Mouse (Mus musculus) 3134 (cell line): ENCODE data around the gene Hnrnph2.

ENCODE experiments used
- DNase-seq: peaks from one replicate; pipeline ENCODE4 v3.0.0-alpha.2; 2011; ENCODE audit warnings: low spot score; ENCODE audit not compliant: insufficient read length; ENCODE audit errors: extremely low read depth

The Hnrnph2 gene

DNA sequence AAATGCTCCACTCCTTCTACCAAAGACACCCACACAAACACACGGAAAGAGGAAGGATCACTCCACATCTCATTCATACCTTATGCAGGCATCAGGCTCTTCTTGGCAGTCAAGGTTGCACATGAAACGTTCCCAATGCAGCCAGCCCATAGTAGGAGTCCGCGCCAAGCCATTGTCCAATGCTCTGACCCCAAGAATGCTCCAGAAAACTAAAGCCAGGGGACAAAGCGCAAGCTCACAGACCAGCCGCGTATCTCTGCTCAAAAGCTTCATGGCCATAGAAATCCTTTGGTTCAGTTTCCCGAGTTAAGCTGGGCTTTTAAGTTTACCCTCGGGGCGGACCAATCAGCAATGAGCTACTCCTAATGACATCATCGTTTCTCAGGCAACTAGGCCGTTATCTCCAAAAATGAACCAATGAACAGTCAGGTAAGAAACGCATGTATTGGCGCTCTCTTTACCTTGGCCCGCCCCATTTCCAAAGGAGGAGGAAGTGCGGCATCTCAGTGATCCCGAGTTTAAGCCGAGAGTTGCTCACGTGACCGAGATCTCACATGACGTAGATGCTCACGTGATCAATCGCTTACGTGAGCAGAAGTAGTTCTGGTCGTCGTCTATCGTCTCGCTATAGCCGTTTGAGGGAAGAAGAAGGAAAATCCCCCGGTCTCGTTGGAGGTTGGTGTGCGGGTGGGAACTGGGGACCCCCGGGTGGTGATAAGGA lies at the start of gene Hnrnph2, which contains the start of gene Gla:
Hnrnph2 (plus strand) TSS at position 521 of the 721 bp plus-strand sequence.
Gla (minus strand) TSS at position 467 of the 721 bp plus-strand sequence.
- peak; percentile 82 for DNase-seq

DNA sequence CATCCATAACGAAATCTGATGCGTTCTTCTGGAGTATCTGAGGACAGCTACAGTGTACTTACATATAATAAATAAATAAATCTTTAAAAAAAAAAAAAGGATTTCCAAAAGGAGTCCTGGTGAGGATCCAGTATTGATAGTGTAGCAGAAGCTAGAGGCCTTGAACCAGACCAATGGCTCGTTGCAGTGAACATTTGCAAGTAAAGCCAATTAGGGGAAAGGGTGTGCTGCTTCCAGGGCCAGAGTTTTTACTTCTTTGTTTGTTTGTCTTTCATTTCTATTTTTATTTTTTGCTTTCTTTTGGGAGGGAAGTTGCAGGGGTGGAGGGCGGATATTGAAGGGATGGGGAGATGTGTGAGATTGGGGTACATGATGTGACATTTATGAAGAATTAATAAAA lies 47.7 kb upstream of the Hnrnph2 start:
- DNase-seq = no peak

DNA sequence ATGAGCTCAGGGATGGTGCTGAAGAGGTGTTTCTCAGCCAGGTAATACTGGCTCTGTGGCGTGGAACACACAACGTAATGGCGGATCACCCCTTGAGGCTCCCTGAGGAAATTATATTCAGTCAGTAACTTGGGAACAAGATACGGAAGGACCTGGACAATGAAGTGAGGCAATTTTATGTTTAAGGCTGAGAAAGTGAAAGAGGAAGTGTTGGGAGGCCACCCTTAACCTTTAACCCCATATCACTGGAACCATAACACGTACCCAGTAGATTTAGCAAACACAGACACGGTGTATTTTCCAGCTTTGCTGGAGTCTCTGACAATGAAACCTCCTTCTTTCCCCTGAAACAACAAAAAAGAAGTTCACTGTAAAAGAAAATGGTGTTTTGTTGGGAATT lies 46.6 kb upstream of the Hnrnph2 start:
- no peak for DNase-seq

DNA sequence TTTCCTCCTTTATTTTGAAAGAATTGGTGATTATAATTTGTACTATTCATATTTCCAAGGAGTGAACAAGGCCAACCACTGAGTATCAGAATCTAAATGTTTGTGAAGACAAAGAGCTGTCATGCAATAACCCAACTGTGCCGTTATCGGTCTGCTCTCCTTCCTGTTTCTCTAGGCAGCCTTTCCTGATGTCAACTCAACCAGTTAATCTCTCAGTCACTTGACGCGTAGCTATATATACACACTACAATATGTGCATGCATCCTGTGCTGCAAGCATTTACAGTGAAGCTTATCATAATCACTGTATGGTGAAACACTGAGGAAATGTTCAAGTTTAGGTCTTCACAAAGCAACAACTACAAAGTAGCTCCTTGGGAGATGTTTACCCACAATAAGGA lies 36.7 kb upstream of the Hnrnph2 start:
- DNase-seq = no peak

DNA sequence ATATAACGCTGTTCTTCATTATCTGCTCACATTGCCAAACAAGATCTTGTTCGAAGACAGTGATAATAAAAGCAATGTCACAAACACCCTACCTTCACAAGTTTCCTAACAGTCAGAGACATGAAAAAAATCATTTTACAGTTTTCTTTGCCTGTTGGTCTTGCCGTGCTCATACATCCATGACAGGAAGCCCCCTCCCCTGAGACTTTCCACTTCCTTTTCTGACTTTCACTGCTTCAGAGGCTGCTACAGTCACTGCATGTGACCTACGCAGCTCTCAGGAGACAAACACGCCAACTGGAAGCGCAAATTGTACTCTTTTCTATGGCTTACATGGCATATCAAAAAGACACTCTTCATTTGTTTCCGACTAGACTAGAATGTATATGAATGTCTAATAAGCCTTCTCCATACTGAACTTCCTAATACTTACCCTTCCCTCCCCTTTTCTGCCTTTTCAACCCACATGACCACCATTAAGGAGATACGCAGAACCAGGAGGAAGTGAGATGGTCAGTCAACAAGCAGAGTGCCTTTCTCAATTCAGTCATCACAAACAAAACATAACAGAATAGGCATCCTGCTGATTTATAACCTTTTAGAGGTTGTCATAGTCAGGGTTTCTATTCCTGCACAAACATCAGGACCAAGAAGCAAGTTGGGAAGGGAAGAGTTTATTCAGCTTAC lies 34.3 kb upstream of the Hnrnph2 start:
- no peak for DNase-seq

DNA sequence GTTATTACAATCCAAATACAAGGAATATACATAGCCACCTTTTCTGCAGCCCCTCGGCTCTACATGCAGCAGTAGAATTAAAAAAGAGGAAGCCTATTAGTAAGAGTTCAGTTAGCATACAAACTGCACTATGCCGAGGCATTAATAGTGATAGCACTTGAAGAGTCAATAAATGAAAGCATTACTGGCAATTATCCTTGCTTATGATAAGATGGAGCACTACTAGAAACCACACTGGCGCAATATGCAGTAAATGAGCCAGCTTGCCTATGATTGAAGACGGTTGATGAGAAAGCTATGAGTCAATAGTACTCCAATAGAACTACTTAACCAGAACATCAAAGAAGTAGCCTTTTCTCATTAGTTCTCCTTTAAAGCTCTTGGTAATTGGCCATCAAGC lies 23.1 kb upstream of the Hnrnph2 start:
- DNase-seq = no peak

DNA sequence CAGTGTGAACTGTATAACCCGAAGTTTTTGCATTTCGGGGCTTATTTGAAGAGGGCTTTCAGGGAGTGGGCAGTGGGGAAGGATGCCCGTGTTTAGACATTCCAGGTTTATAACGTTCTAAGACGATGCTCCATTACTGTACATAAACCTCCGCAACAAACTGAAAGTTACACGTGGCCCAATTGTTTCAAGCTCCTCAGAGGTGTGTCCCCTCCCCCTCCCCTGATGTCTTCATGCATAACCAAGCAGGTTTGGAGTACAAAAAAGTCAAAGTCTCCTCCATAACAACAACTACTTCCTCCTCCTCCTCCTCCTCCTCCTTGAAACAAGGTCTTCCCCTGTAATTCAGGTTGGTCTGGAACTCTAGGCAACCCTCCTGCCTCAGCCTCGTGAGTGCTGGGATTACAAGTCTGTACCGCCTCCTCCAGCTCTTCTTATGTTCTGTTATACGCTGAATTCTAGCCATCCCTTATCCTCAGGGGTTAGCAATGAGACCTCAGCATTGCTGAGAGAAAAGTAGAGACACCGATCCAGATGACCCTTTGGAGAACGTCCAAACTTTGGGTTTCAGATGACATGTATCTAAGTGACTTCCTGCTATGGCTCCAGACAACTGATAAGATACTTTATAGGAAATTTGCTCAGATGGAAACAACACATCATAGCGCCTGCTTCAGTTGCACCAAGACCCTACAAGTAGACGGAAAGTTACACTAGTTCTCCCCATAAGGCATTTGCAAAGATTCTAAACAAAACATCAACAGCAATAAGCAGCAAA lies 20.3 kb upstream of the Hnrnph2 start:
- DNase-seq = no peak

DNA sequence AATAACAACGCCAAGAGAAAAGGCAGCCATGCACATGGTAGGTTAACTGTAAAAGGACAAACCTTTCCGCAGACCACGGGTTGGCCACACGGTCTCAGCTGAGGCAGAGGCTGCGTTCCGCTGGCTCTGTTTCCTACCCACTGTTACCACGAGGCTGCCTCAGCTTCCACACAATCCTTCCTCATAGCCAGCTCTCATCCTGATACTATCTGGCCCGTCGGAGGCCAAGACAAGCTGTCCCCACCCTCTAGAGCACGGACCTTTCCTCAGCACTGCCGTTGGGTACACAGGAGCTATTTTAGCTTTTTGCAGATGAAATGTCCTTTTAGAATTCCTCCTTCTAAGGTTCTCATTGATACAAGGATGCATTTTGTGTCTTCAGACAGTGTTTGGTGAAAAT lies 18.7 kb upstream of the Hnrnph2 start:
- DNase-seq = no peak

DNA sequence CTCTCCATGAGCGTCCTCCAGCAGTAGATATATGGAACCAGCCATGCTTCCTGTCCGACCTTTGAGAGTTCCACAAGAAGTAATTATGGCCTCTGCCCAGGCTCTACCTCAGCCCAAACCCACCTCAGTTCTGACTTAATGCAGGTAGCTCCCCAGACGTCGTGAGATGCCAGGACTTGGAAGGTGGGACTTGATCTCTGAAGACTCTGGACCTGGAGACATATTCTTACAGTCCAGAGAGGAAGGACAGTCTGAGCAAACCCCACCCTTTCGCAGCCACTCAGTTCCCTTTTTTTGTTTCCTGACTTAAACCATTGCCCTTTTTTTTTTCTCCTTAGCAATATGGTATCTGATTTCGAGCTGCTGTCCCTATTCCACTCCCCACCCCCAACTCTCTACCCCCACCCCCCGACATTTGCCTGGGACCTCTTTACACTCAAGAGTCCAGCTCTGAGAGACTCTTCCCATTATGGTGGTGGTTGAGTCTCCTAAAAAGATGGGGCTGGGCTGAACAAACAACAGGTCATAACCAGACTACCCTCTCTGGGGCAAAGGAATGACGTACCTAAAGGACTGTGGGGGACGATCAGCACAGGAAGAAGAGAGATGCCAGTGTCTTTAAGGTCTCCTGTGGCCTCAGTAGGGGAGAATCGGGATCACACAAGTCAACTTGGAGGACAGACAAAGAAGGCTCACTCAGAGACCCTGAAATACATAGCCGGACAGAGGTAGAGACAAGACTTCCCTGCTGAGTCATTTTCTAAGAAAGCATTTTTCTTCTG lies 17.9 kb upstream of the Hnrnph2 start, which contains the start of gene Btk:
Btk (minus strand) TSS at position 683 of the 782 bp plus-strand sequence.
- no peak for DNase-seq

DNA sequence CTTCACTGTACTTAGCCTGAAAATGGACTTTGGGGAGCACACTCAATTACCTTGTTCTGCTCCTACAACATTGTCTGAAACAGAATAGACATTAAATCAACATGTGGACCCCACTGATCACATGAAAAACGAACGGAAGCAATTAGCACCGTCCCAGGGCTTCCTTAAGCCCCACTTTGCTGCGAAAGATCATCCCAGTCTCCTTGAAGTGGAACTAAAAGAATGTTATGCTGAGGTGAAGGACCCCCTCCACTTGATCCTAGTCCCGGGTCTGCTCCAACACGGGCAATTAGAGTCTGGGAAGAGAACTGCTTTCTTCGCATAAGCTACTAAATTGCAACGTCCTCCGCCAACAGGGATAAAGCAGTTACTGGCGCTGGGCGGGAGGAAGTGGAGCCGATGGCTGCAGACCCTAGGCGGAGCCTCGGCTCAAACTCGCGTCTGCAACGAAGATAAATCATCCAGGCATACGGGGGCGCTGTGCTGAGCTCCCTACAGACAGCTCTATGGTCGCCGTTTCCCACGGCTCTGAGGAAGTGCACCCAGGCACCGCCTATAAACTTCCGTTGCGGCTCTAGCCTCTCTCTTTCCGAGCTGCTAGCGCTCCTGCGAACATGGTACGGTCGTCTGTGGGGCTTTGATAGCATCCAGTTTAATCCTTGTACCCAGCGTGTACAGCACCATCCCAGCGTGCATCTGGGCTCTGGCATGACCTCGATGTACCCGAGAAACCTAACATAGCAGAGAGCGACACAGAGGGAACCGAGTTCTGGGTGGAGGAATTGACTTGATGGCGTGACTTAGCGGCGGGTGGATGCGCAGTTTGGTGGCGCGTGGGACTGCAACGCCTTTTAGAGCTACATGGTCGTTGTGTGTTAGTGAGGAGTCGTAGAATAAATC lies 15.6 kb upstream of the Hnrnph2 start, which contains the start of gene Rpl36a:
Rpl36a (plus strand) TSS at position 552 of the 900 bp plus-strand sequence.
- peak; percentile 81 for DNase-seq

DNA sequence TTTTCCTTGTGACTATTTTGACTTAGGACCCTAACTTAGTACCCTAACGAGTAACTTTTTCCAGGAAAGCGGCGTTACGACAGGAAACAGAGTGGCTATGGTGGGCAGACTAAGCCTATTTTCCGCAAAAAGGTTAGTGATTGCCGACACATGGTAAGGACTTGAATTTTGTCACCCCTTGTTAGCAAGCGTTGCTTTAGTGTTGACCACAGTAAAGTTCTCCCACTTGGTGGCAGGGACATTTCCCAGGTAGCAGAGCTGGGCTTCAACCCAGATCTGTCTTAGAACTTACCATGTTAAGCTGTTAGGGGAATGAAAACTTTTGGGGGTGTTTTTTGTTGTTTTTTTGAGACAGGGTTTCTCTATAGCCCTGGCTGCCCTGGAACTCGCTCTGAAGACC lies 14.5 kb upstream of the Hnrnph2 start:
- DNase-seq = no peak

DNA sequence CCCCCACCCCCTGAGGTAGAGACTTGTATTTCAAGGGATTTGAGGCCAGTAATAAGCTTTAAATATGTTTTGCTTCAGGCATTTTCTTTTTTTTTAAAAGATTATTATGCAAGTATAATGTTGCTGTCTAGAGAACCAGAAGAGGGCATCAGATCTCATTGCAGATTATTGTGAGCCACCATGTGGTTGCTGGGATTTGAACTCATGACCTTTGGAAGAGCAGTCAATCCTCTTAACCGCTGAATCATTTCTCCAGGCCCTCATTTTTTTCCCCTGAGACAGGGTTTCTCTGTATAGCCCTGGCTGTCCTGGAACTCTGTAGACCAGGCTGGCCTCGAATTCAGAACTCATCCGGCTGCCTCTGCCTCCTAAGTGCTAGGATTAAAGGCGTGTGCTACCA lies 12.7 kb upstream of the Hnrnph2 start:
- no peak for DNase-seq

DNA sequence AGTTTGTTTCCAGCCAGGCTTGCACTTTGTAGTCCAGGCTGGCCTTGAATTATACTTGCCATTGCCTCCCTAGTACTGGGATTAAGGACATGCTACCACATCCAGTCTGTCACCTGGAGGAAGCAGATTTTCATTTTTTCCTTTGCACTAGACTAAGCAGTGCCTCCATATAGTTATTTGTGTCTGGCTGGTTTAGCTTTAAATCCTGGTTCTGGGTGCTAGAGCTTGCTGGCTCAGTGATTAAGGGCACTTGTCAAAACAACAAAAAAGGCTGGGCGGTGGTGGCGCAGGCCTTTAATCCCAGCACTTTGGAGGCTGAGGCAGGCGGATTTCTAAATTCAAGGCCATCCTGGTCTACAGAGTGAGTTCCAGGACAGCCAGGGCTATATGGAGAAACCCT lies 12.0 kb upstream of the Hnrnph2 start:
- DNase-seq = no peak

DNA sequence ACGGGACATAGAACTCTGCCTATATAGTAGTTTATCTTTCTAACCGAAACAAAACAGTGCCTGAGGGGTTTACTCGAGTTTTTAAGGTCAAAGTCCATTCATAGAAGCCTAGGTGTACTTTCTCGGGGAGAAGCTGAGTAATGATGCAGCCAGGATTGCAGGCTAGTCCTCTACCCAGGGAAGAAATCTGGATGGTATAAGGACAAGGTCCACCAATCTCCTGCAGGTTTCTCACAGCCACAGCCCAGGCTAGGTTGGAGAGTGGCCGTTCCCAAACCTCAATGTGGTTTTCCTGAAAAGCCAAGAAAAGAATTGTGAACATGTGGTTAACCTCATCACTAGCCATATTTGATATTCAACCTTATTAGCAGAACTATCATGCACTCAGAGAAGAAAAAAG lies 11.1 kb upstream of the Hnrnph2 start:
- no peak for DNase-seq

DNA sequence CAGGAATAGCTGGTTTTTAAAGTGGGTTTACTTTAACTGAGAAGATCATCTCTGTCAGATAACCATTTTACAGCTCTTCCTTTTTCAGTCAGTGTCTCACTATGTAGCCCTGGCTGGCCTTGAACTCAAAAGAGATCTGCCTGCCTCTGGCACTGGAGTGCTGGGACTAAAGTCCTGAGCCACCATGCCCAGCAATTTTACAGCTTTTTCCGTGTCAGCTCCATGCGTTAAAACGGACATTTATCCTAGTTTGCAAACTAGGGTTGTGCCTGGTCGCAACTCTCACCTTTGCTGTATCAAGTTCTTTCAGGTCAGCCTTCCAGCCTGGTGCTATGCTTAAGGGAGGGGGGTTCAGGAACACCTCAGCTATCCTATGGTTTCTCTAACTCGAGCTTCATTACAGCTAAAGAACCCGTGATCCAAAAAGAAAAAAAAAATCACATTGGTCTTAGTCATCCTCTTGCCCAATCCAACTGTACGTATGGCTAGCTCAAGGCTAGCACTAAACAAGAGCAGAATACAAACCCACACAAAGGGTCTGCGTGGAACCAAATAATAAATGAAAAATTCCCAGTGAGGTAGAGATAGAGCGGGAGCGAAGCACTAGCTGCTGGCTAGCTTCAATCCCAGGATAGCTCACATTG lies 935 bp upstream of the Hnrnph2 start:
- no peak for DNase-seq

DNA sequence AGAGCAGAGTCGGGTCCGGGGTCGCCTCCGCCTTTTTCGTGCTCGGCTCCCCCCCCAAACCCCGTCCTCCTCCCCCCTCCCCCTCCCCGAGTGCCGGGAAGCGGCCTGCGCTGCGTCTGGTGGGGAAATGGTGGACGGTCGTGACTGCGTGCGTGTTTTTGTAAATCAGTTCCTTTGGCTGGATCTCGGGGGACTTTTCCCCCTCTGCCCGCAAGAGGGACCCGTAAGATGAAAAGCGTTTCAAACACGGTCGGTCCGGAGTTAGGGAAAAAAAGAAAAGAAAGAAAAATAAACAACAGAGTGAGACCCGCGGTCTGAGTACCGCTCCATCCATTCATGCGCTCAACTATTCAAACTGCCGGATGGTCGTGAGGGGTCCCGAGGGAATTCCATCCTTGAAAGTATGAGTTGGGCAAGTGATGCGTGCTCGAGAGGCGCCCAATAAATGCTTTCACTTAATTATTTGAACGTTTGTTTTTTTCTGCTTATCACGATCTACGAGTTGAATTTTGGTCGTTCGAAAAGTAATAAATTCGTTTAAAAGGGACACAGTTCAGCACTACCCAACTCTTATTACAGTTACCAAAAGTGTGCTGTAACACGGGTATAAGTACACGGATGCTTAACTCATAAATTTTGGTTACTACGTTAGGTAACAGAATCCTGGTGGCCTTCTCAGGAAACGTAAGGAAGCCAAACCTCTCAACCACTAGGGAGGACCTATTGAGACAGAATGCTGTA lies 571 bp downstream of the Hnrnph2 start:
- no peak for DNase-seq

DNA sequence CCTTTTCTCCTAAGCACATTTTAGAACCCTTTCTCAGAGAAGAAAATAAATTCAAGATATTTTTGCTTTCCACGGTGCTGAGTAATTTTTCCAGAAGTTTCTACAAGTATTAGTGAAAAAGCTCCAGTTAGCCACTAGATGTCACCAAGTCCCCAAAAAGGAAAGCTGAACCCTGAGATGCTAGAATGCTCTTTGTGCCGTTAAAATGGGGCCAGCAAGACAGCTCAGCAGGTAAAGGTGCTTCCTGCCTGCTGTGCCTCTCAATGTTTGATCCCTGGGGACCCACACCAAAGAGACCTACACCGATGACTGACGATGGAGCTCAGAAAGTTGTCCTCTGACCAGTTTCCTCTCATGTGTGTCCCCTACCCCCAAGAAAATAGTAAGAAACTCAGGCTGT lies 8.5 kb downstream of the Hnrnph2 start:
- DNase-seq = no peak

DNA sequence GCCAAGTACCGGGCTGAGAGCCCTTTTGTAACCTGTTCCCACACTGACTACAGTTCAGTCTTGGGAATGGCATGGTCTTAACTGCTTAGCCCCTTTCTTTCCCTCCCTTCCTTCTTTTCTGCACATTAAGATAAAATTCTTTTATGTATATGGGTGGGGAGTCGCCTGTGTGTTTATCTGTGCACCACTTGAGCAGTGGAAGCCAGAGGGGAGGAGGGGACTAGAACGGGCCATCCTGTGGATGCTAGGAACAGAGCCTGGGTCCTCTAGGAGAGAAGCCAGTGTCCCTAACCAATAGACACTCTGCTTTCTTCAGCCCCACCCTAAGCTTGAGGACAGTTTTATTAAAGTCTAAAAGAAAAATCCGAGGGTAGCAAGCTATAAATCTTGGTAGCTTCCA lies 10.0 kb downstream of the Hnrnph2 start:
- DNase-seq = no peak
